27 mouse cellular contexts compared by ENCODE assay signal in genomic region chr8:8831306-8831705, GRCm38 (mm10).
DNase-seq lines count a peak whose midpoint lies in the region; ATAC-seq and TF ChIP-seq lines count a peak whose summit lies in the region.
"Had no signal": no experiment of that assay in that cellular context is flagged by ENCODE, and none has a peak within 500 bp of the region (broad histone marks: within the 10 kb centered on the region; RNA-seq: fewer than 3 reads in every experiment).

No protein-coding gene starts in this region.

- no peaks in the 10 kb centered on the region for H3K9me3 ChIP-seq in heart, postnatal 0 days (replicated peaks; ENCODE audit: control insufficient read depth, low read length)
- no peaks in the 10 kb centered on the region for H3K9me3 ChIP-seq in heart, embryonic 11.5 days (replicated peaks; ENCODE audit: control insufficient read depth, low read length)
- no peaks in the 10 kb centered on the region for H3K9me3 ChIP-seq in midbrain, postnatal 0 days (ENCODE audit: low read length)
- H3K9me3 ChIP-seq in midbrain, embryonic 16.5 days (replicated peaks; ENCODE audit: control insufficient read depth, low read length, poor library complexity, severe bottlenecking), result no peaks in the 10 kb centered on the region
- H3K9me3 ChIP-seq in liver, embryonic 11.5 days (ENCODE audit: control insufficient read depth, low read length), result no peaks in the 10 kb centered on the region
- H3K9me3 ChIP-seq: embryonic facial prominence, embryonic 10.5 days; kidney, embryonic 15.5 days; limb, embryonic 15.5 days; liver, embryonic 15.5 days; midbrain, embryonic 12.5 days had no signal

- no peaks in the 10 kb centered on the region for H3K27me3 ChIP-seq in heart, postnatal 0 days (ENCODE audit: control insufficient read depth, insufficient read depth, low read length)
- H3K27me3 ChIP-seq in heart, embryonic 11.5 days (ENCODE audit: control insufficient read depth, insufficient read depth, low read length), result no peaks in the 10 kb centered on the region
- no peaks in the 10 kb centered on the region for H3K27me3 ChIP-seq in midbrain, postnatal 0 days (ENCODE audit: insufficient read depth, low read length)
- no peaks in the 10 kb centered on the region for H3K27me3 ChIP-seq in midbrain, embryonic 16.5 days (ENCODE audit: control insufficient read depth, insufficient read depth, low read depth, low read length)
- H3K27me3 ChIP-seq in liver, embryonic 11.5 days (replicated peaks; ENCODE audit: control insufficient read depth, insufficient read depth, low read length), result no peaks in the 10 kb centered on the region
- H3K27me3 ChIP-seq: heart, embryonic 12.5 days; kidney, embryonic 15.5 days; limb, embryonic 15.5 days; liver, embryonic 15.5 days; midbrain, embryonic 12.5 days had no signal

- 62% methylated on average over 6 of the region's 6 CpGs for WGBS in heart, postnatal 0 days
- 82% methylated on average over 6 of the region's 6 CpGs for WGBS in heart, embryonic 11.5 days (ENCODE audit: insufficient replicate concordance)
- 75% methylated on average over 6 of the region's 6 CpGs for WGBS in midbrain, postnatal 0 days
- WGBS in midbrain, embryonic 16.5 days, result 79% methylated on average over 6 of the region's 6 CpGs
- 81% methylated on average over 6 of the region's 6 CpGs for WGBS in liver, embryonic 11.5 days

- peak overlapping the region; percentile 55; the same call in 1 of the 2 replicates for H3K27ac ChIP-seq in heart, postnatal 0 days (ENCODE audit: low read depth)
- no peak overlapping the region for H3K27ac ChIP-seq in heart, embryonic 11.5 days (ENCODE audit: low read depth, low read length)
- H3K27ac ChIP-seq in midbrain, postnatal 0 days (ENCODE audit: low read depth, low read length), result no peak overlapping the region
- no peak overlapping the region for H3K27ac ChIP-seq in midbrain, embryonic 16.5 days (ENCODE audit: low read length)
- H3K27ac ChIP-seq in liver, embryonic 11.5 days (ENCODE audit: low read depth, low read length), result no peak overlapping the region
- H3K27ac ChIP-seq: embryonic facial prominence, embryonic 10.5 days; forebrain, embryonic 10.5 days; hindbrain, embryonic 10.5 days; kidney, embryonic 15.5 days; left cerebral cortex, adult 2 months; limb, embryonic 15.5 days; liver, embryonic 15.5 days; midbrain, embryonic 12.5 days had no signal

- H3K9ac ChIP-seq in heart, postnatal 0 days (replicated peaks; ENCODE audit: low read depth, low read length), result no peak overlapping the region
- H3K9ac ChIP-seq in heart, embryonic 11.5 days (ENCODE audit: low read depth, low read length), result no peak overlapping the region
- no peak overlapping the region for H3K9ac ChIP-seq in midbrain, postnatal 0 days (replicated peaks; ENCODE audit: low read length, poor library complexity, severe bottlenecking)
- no peak overlapping the region for H3K9ac ChIP-seq in midbrain, embryonic 16.5 days (ENCODE audit: low read depth, low read length)
- H3K9ac ChIP-seq in liver, embryonic 11.5 days (ENCODE audit: low read depth, low read length), result no peak overlapping the region
- H3K9ac ChIP-seq: heart, embryonic 12.5 days; kidney, embryonic 15.5 days; limb, embryonic 15.5 days; liver, embryonic 15.5 days; midbrain, embryonic 12.5 days had no signal

- peaks cover 7% of the 10 kb centered on the region for H3K4me1 ChIP-seq in heart, postnatal 0 days (ENCODE audit: control insufficient read depth, insufficient read depth)
- no peaks in the 10 kb centered on the region for H3K4me1 ChIP-seq in heart, embryonic 11.5 days (ENCODE audit: control insufficient read depth, insufficient read depth, low read length)
- H3K4me1 ChIP-seq in midbrain, postnatal 0 days (ENCODE audit: insufficient read depth, low read length), result no peaks in the 10 kb centered on the region
- H3K4me1 ChIP-seq in midbrain, embryonic 16.5 days (ENCODE audit: control insufficient read depth, insufficient read depth, low read length), result no peaks in the 10 kb centered on the region
- H3K4me1 ChIP-seq in liver, embryonic 11.5 days (replicated peaks; ENCODE audit: control insufficient read depth, insufficient read depth, low read length), result no peaks in the 10 kb centered on the region
- H3K4me1 ChIP-seq: heart, embryonic 12.5 days; liver, embryonic 15.5 days; midbrain, embryonic 12.5 days had no signal

- H3K4me2 ChIP-seq in heart, postnatal 0 days (ENCODE audit: low read depth, low read length), result no peak overlapping the region
- no peak overlapping the region for H3K4me2 ChIP-seq in heart, embryonic 11.5 days
- no peak overlapping the region for H3K4me2 ChIP-seq in midbrain, postnatal 0 days (ENCODE audit: low read depth, low read length, poor library complexity, severe bottlenecking)
- H3K4me2 ChIP-seq in midbrain, embryonic 16.5 days (ENCODE audit: low read length), result no peak overlapping the region
- no peak overlapping the region for H3K4me2 ChIP-seq in liver, embryonic 11.5 days
- H3K4me2 ChIP-seq: heart, embryonic 12.5 days; kidney, embryonic 15.5 days; limb, embryonic 15.5 days; liver, embryonic 15.5 days; midbrain, embryonic 12.5 days had no signal

- H3K36me3 ChIP-seq in heart, postnatal 0 days (replicated peaks; ENCODE audit: control insufficient read depth, insufficient read depth, low read length), result no peaks in the 10 kb centered on the region
- no peaks in the 10 kb centered on the region for H3K36me3 ChIP-seq in heart, embryonic 11.5 days (ENCODE audit: control insufficient read depth, insufficient read depth, low read length)
- no peaks in the 10 kb centered on the region for H3K36me3 ChIP-seq in midbrain, postnatal 0 days (ENCODE audit: insufficient read depth, low read length)
- H3K36me3 ChIP-seq in midbrain, embryonic 16.5 days (ENCODE audit: control insufficient read depth, insufficient read depth, low read length), result no peaks in the 10 kb centered on the region
- H3K36me3 ChIP-seq in liver, embryonic 11.5 days (ENCODE audit: control insufficient read depth, insufficient read depth, low read length), result no peaks in the 10 kb centered on the region
- H3K36me3 ChIP-seq: embryonic facial prominence, embryonic 10.5 days; forebrain, embryonic 10.5 days; heart, embryonic 12.5 days; hindbrain, embryonic 10.5 days; kidney, embryonic 15.5 days; limb, embryonic 15.5 days; liver, embryonic 15.5 days; midbrain, embryonic 12.5 days had no signal

- no peak for DNase-seq in heart, postnatal 0 days (ENCODE audit: low spot score)
- no peak for DNase-seq in midbrain, postnatal 0 days (ENCODE audit: low spot score)
- peak; percentile 48 for DNase-seq in ZHBTc4 (ENCODE audit: low read depth, low spot score)
- DNase-seq in gastrocnemius, postnatal 4 days (ENCODE audit: low spot score in 2 of 2), result no peak
- no peak for DNase-seq in liver, embryonic 11.5 days (ENCODE audit: low spot score)
- DNase-seq: adrenal gland, postnatal 36 days; cerebellum, adult 11 months; cerebellum, adult 9-11 months; gastrocnemius, postnatal 25 days; kidney, postnatal 4 days; left cerebral cortex, postnatal 4 days; lung, postnatal 14 days; right cerebral cortex, postnatal 14 days; thymus, postnatal 14 days had no signal

- ATAC-seq in heart, postnatal 0 days (ENCODE audit: insufficient read depth, low read depth), result peak; percentile 51; the same call in 1 of the 2 replicates
- no peak for ATAC-seq in heart, embryonic 11.5 days (replicated peaks; ENCODE audit: insufficient number of reproducible peaks, low FRiP score, low TSS enrichment)
- ATAC-seq in midbrain, postnatal 0 days (ENCODE audit: low FRiP score), result no peak
- ATAC-seq in midbrain, embryonic 16.5 days, result no peak
- no peak for ATAC-seq in liver, embryonic 11.5 days (replicated peaks; ENCODE audit: low FRiP score)
- ATAC-seq: hindbrain, embryonic 16.5 days; intestine, embryonic 16.5 days had no signal

- no peak for TF ChIP-seq CTCF in heart, postnatal 0 days (IDR thresholded peaks at IDR 0.05; ENCODE audit: low read depth)
- TF ChIP-seq CTCF in midbrain, postnatal 0 days (IDR thresholded peaks at IDR 0.05), result peak; percentile 3; the same call in 1 of the 2 replicates

- no peak for TF ChIP-seq EP300 in heart, postnatal 0 days (IDR thresholded peaks at IDR 0.05; ENCODE audit: low read depth)

- H3K4me3 ChIP-seq in heart, postnatal 0 days (ENCODE audit: low read depth, low read length), result no peak overlapping the region
- no peak overlapping the region for H3K4me3 ChIP-seq in heart, embryonic 11.5 days (ENCODE audit: low read depth, low read length)
- H3K4me3 ChIP-seq in midbrain, postnatal 0 days (ENCODE audit: low read depth, low read length), result no peak overlapping the region
- no peak overlapping the region for H3K4me3 ChIP-seq in midbrain, embryonic 16.5 days (ENCODE audit: low read depth, low read length)
- no peak overlapping the region for H3K4me3 ChIP-seq in liver, embryonic 11.5 days (ENCODE audit: low read depth, low read length)
- H3K4me3 ChIP-seq: embryonic facial prominence, embryonic 10.5 days; forebrain, embryonic 10.5 days; heart, embryonic 12.5 days; hindbrain, embryonic 10.5 days; kidney, embryonic 15.5 days; left cerebral cortex, adult 2 months; limb, embryonic 15.5 days; liver, embryonic 15.5 days; midbrain, embryonic 12.5 days had no signal
